Mouse (Mus musculus): Measurements from ENCODE around the gene Phf21b. TPM values are rescaled to one million over a fixed set of nuclear protein-coding genes. Genes with fewer than 3 reads are reported as not detected.
A peak's percentile ranks its signal among the peaks of the same experiment; 100 is the strongest.

The Phf21b gene
- polyA plus RNA-seq, 1 experiment from 2014 or later: 18.8 TPM

GRCm38 (mm10) chr15:84841925-84842821 lies 13.7 kb downstream of the Phf21b start:
- Histone ChIP-seq H3K4me1 (replicated peaks) (peaks cover 84% of the 10 kb centered on the region), H3K9me3 (no peaks in the 10 kb centered on the region), H3K9ac (replicated peaks) (no peak overlapping the region), H3K4me3 (replicated peaks) (no peak overlapping the region), H3K27me3 (no peaks in the 10 kb centered on the region), H3K27ac (peak overlapping the region; percentile 63), H3K4me2 (replicated peaks) (peak overlapping the region; percentile 23), H3K36me3 (peaks cover 6% of the 10 kb centered on the region; the same call in 1 of the 2 replicates)
- ATAC-seq: peak; percentile 65
- 22% methylated on average over 19 of the region's 19 CpGs for WGBS

DNA sequence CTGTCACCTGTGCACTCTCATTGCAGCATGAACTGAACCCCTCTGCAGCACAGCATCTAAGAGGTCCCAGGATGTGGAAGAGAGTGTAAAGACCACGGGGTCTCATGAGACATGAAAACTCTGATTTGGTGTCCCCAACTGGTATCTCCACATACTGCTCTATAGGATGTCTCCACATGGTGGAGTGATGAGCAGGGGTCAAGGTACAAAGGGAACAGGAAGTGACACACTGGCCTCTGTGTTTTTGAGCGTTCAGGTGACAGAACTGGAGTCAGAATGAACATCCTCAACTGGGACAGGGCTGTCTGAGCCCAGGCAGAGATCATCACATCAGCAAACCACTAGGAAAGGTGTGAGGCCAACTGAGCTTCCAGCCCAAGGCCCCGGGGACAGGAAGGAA lies 15.3 kb downstream of the Phf21b start:
- ATAC-seq: no peak
- H3K9me3 ChIP-seq: no peaks in the 10 kb centered on the region
- no peak overlapping the region for H3K9ac ChIP-seq (replicated peaks)
- 89% methylated on average over 3 of the region's 3 CpGs for WGBS
- H3K4me3 ChIP-seq (replicated peaks): no peak overlapping the region
- H3K27me3 ChIP-seq: no peaks in the 10 kb centered on the region
- no peak overlapping the region for H3K4me2 ChIP-seq (replicated peaks)
- H3K4me1 ChIP-seq (replicated peaks): peaks cover 73% of the 10 kb centered on the region
- H3K36me3 ChIP-seq: peaks cover 12% of the 10 kb centered on the region; the same call in 1 of the 2 replicates
- H3K27ac ChIP-seq: no peak overlapping the region

GRCm38 (mm10) chr15:84839521-84839920 lies 16.3 kb downstream of the Phf21b start:
- no peak overlapping the region for H3K9ac ChIP-seq (replicated peaks)
- 0 out of 2 replicates have a peak overlapping the region, but pooled peaks have one; percentile 41 for H3K27ac ChIP-seq
- 70% methylated on average over 3 of the region's 3 CpGs for WGBS
- H3K27me3 ChIP-seq: no peaks in the 10 kb centered on the region
- H3K36me3 ChIP-seq: peaks cover 15% of the 10 kb centered on the region; the same call in 1 of the 2 replicates
- no peak overlapping the region for H3K4me3 ChIP-seq (replicated peaks)
- no peak for ATAC-seq
- no peaks in the 10 kb centered on the region for H3K9me3 ChIP-seq
- peaks cover 63% of the 10 kb centered on the region for H3K4me1 ChIP-seq (replicated peaks)
- no peak overlapping the region for H3K4me2 ChIP-seq (replicated peaks)

GRCm38 (mm10) chr15:84837896-84838295 lies 18.0 kb downstream of the Phf21b start:
- Histone ChIP-seq H3K36me3 (peaks cover 15% of the 10 kb centered on the region; the same call in 1 of the 2 replicates), H3K4me3 (replicated peaks) (no peak overlapping the region), H3K27ac (no peak overlapping the region), H3K4me1 (replicated peaks) (peaks cover 58% of the 10 kb centered on the region), H3K27me3 (no peaks in the 10 kb centered on the region), H3K9ac (replicated peaks) (no peak overlapping the region), H3K9me3 (no peaks in the 10 kb centered on the region), H3K4me2 (replicated peaks) (no peak overlapping the region)
- ATAC-seq: no peak
- 93% methylated on average over 6 of the region's 6 CpGs for WGBS

DNA sequence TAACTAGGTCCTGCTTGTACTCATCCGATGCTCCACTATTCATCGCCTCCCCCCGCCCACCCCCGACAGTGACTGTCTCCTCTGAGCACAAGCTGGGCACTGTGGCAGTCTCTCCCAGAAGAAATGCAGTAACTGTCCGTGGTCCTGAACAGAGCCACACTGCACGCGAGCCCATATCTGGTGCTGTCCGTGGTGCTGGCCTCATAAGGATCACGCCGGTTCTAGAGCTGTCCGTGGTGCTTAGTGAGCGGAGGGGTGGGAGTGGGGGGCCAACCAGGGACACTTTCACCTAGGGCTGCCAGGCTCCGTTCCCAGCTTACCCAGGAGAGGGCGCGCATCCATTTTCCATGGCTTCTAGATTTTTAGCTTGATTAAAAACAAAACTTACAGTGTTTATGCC lies 26.4 kb downstream of the Phf21b start:
- no peaks in the 10 kb centered on the region for H3K27me3 ChIP-seq
- WGBS: 16% methylated on average over 15 of the region's 15 CpGs
- H3K9ac ChIP-seq (replicated peaks): no peak overlapping the region
- H3K4me2 ChIP-seq (replicated peaks): no peak overlapping the region
- peak overlapping the region; percentile 44; the same call in 1 of the 2 replicates for H3K27ac ChIP-seq
- no peaks in the 10 kb centered on the region for H3K36me3 ChIP-seq
- no peak overlapping the region for H3K4me3 ChIP-seq (replicated peaks)
- H3K4me1 ChIP-seq (replicated peaks): peaks cover 55% of the 10 kb centered on the region
- no peaks in the 10 kb centered on the region for H3K9me3 ChIP-seq
- peak; percentile 29; the same call in 1 of the 2 replicates for ATAC-seq

- H3K9me3 ChIP-seq: no peaks in the 10 kb centered on the region
- peaks cover 53% of the 10 kb centered on the region for H3K4me1 ChIP-seq (replicated peaks)
- H3K27me3 ChIP-seq: no peaks in the 10 kb centered on the region
- H3K36me3 ChIP-seq: no peaks in the 10 kb centered on the region
- H3K9ac ChIP-seq (replicated peaks): no peak overlapping the region
- 68% methylated on average over 12 of the region's 12 CpGs for WGBS
- no peak for ATAC-seq
- H3K4me3 ChIP-seq (replicated peaks): no peak overlapping the region
- H3K27ac ChIP-seq: peak overlapping the region; percentile 15; the same call in 1 of the 2 replicates
- no peak overlapping the region for H3K4me2 ChIP-seq (replicated peaks)
These were observed 27.2 kb downstream of the Phf21b start for GRCm38 (mm10) chr15:84828603-84829002.

GRCm38 (mm10) chr15:84823086-84823485 lies 32.8 kb downstream of the Phf21b start:
- H3K27me3 ChIP-seq: no peaks in the 10 kb centered on the region
- no peak for ATAC-seq
- no peak overlapping the region for H3K9ac ChIP-seq (replicated peaks)
- no peak overlapping the region for H3K27ac ChIP-seq
- 93% methylated on average over 4 of the region's 4 CpGs for WGBS
- H3K36me3 ChIP-seq: 0 out of 2 replicates have a peak, but pooled peaks cover 8% of the 10 kb centered on the region
- 0 out of 2 replicates have a peak, but pooled peaks cover 3% of the 10 kb centered on the region for H3K9me3 ChIP-seq
- H3K4me3 ChIP-seq (replicated peaks): no peak overlapping the region
- no peak overlapping the region for H3K4me2 ChIP-seq (replicated peaks)
- peaks cover 17% of the 10 kb centered on the region for H3K4me1 ChIP-seq (replicated peaks)

DNA sequence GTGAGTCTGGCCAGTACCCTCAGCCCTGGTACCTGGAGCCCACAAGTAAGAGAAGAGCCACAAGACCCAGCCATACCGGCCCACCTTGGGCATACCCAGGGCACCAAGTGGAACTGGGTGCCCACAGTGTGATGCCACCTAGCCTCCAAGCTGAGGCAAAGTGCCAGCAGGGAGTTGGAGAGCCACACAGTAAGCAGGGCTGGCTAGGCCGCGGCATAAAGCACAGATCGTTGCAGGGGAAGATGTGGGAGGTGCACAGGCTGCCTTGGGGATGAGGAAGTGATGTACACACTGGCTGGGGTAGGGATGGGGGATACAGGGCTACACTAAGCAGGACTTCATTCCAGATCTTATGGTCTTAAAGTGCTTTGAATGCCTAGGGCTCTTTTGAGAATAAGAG lies 35.0 kb downstream of the Phf21b start:
- ATAC-seq: no peak
- WGBS: 93% methylated on average over 4 of the region's 4 CpGs
- H3K4me1 ChIP-seq (replicated peaks): peaks cover 38% of the 10 kb centered on the region

DNA sequence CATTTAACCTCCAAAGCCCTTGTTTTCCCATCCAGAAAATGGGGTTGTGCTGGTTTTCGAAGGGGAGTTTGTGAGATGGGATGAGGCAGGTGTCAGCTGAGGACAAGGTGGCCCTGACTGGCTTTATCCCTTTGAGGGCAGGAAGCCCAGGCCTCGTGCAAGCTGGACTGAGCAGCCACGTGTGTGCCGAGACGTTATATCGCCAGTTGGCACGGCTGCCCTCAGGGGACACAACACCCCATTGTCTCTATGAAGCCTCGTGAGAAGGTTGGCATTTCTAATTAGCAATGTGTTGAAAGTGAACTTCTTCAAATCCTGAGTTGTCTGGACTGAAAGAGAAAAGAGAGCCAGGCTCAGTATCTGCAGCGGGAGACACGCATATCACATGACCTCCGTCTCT lies 37.6 kb downstream of the Phf21b start:
- Histone ChIP-seq H3K27ac (no peak overlapping the region), H3K36me3 (peaks cover 22% of the 10 kb centered on the region; the same call in 1 of the 2 replicates), H3K27me3 (no peaks in the 10 kb centered on the region), H3K4me3 (replicated peaks) (no peak overlapping the region), H3K4me2 (replicated peaks) (no peak overlapping the region), H3K9ac (replicated peaks) (0 out of 2 replicates have a peak overlapping the region, but pooled peaks have one; percentile 28), H3K9me3 (0 out of 2 replicates have a peak, but pooled peaks cover 3% of the 10 kb centered on the region), H3K4me1 (replicated peaks) (peaks cover 64% of the 10 kb centered on the region)
- no peak for ATAC-seq
- WGBS: 67% methylated on average over 11 of the region's 11 CpGs

More for the DNA sequence above, 35.0 kb downstream of the Phf21b start:
- Histone ChIP-seq H3K27me3 (no peaks in the 10 kb centered on the region), H3K9ac (replicated peaks) (no peak overlapping the region), H3K36me3 (peaks cover 14% of the 10 kb centered on the region; the same call in 1 of the 2 replicates), H3K4me3 (replicated peaks) (no peak overlapping the region), H3K27ac (no peak overlapping the region), H3K9me3 (0 out of 2 replicates have a peak, but pooled peaks cover 3% of the 10 kb centered on the region), H3K4me2 (replicated peaks) (no peak overlapping the region)

DNA sequence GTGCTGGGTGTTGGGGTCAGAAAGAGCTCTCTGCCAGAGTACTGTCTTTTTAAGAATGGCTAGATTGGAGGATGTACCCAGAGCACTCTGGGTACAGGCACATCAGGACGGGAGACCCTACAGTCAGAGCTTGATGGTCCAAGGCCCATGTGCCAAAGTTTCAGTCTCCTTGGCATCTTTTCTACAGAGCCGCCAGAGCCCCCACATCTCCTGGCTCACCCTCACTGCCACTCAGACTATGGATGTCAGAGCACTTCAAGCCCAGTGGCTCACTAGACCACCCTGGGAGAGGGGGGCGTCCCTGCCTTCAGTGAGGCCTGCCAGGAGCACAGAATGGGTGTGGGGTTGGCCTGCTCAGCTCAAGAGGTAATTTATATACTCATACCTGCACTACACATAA lies 38.3 kb downstream of the Phf21b start:
- H3K4me1 ChIP-seq (replicated peaks): peaks cover 70% of the 10 kb centered on the region
- no peaks in the 10 kb centered on the region for H3K27me3 ChIP-seq
- 0 out of 2 replicates have a peak, but pooled peaks cover 2% of the 10 kb centered on the region for H3K9me3 ChIP-seq
- H3K27ac ChIP-seq: no peak overlapping the region
- H3K36me3 ChIP-seq: peaks cover 19% of the 10 kb centered on the region; the same call in 1 of the 2 replicates
- WGBS: 80% methylated on average over 3 of the region's 3 CpGs
- no peak overlapping the region for H3K4me3 ChIP-seq (replicated peaks)
- no peak overlapping the region for H3K4me2 ChIP-seq (replicated peaks)
- H3K9ac ChIP-seq (replicated peaks): no peak overlapping the region
- ATAC-seq: no peak

DNA sequence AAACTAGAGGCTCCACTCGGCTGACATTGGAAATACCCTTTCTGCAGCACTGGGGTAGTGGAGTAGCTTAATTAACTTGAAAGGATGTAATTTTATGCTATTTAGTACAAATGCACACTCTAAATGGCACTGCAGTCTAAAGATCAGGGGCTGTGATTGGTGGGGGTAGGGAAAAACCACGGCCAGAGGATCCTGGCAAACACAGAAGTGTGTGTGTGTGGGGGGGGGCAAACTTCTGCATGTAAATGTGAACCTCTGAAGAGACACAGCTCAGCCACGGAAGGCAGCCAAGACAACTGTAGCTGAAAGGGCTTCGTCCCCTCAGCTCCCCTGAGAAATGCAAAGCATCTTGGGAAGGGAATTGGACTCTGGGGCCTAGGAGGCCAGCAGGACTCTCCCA lies 40.7 kb downstream of the Phf21b start:
- Histone ChIP-seq H3K9me3 (no peaks in the 10 kb centered on the region), H3K4me3 (replicated peaks) (no peak overlapping the region), H3K4me2 (replicated peaks) (no peak overlapping the region), H3K4me1 (replicated peaks) (peaks cover 89% of the 10 kb centered on the region), H3K27ac (peak overlapping the region; percentile 57; the same call in 1 of the 2 replicates), H3K36me3 (peaks cover 19% of the 10 kb centered on the region; the same call in 1 of the 2 replicates), H3K27me3 (no peaks in the 10 kb centered on the region), H3K9ac (replicated peaks) (no peak overlapping the region)
- WGBS: 21% methylated on average over 4 of the region's 4 CpGs
- 0 out of 2 replicates have a peak, but pooled peaks have one; percentile 5 for ATAC-seq

DNA sequence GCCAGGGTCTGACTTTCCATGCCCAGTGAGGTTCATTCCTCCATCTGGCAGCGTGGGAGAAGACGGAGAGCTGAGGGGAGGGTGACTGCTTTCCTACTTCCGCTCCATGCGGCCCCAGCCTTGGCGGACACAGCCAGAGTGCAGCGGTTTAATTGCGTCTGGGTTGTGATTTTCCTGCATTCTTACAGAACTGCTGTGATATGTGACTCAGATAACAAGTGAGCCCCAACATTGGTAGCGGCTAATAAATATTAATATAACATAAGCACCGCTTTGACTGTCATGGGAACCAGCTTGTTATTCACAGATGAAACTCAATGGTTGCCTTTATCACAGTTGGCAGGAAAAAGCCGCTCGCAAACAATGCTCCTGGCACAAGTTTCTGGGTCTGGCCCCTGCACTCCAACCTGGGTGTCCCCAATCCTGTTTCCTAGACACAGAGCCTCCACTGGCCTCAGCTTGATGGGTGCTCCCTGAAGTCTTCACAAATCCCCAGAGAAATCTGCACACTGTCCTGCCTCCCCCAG lies 43.0 kb downstream of the Phf21b start:
- Histone ChIP-seq H3K27ac (peak overlapping the region; percentile 79), H3K4me3 (replicated peaks) (no peak overlapping the region), H3K4me2 (replicated peaks) (peak overlapping the region; percentile 14), H3K9me3 (no peaks in the 10 kb centered on the region), H3K4me1 (replicated peaks) (peaks cover 88% of the 10 kb centered on the region), H3K9ac (replicated peaks) (peak overlapping the region; percentile 46; the same call in 1 of the 2 replicates), H3K27me3 (no peaks in the 10 kb centered on the region), H3K36me3 (peaks cover 15% of the 10 kb centered on the region)
- peak; percentile 64; the same call in 1 of the 2 replicates for ATAC-seq
- WGBS: 46% methylated on average over 11 of the region's 11 CpGs
